Mouse (Mus musculus): ENCODE results near the gene Gng7. TPM values are rescaled to one million over a fixed set of nuclear protein-coding genes. Genes with fewer than 3 reads are reported as not detected.

Gene Gng7
- total and polyA plus RNA-seq, 3 experiments, result 0.24 to 0.47 TPM; not detected in 1

GRCm38 (mm10) chr10:80903282-80903681 lies 111.5 kb downstream of the Gng7 start:
- no peak overlapping the region for H3K27ac ChIP-seq (ENCODE audit: insufficient read depth, low read depth)
- H3K4me2 ChIP-seq (ENCODE audit: insufficient read depth, low read depth, poor library complexity, severe bottlenecking), result no peak overlapping the region
- no peak overlapping the region for H3K4me3 ChIP-seq (replicated peaks in 1 of 3; ENCODE audit: low read depth in 2 of 3, low read length in 2 of 3, poor library complexity in 1 of 3)
- no peak overlapping the region for H3K9ac ChIP-seq (ENCODE audit: insufficient read depth, low read depth)
- peaks cover 42 to 84% of the 10 kb centered on the region in 2 experiments for H3K36me3 ChIP-seq (replicated peaks in 1 of 2; ENCODE audit: control insufficient read depth in 1 of 2, insufficient read depth in 1 of 2, low read length in 1 of 2)
- no peaks in the 10 kb centered on the region for H3K27me3 ChIP-seq (replicated peaks)
- H3K4me1 ChIP-seq (ENCODE audit: control insufficient read depth in 1 of 2, insufficient read depth in 2 of 2), result peaks cover 8 to 21% of the 10 kb centered on the region in 2 experiments; a peak in 3 of 4 replicates
- in situ Hi-C loops (cut with MboI; ENCODE audit: low pct_ligation_motif_present, low pct_unique_long_range_greater_than_20kb, low sequenced_read_pairs), result no loop called here
- H3K79me2 ChIP-seq (replicated peaks; ENCODE audit: control insufficient read depth, extremely low read depth, insufficient read depth, poor library complexity, severe bottlenecking), result peaks cover 10% of the 10 kb centered on the region; the same call in 1 of the 2 replicates
- TF ChIP-seq TCF12 (IDR thresholded peaks at IDR 0.05; ENCODE audit: low read depth, low read length), result no peak
- TF ChIP-seq RAD21 (IDR thresholded peaks at IDR 0.05; ENCODE audit: low read depth, low read length), result no peak
- TF ChIP-seq CHD1 (IDR thresholded peaks at IDR 0.05; ENCODE audit: low read depth, low read length), result no peak
- no peak for TF ChIP-seq EP300 (IDR thresholded peaks at IDR 0.05; ENCODE audit: low read length)
- TF ChIP-seq ZC3H11A (IDR thresholded peaks at IDR 0.05; ENCODE audit: low read depth, low read length), result no peak
- TF ChIP-seq JUN (IDR thresholded peaks at IDR 0.05; ENCODE audit: insufficient read depth, low read depth, low read length), result no peak
- no peak for TF ChIP-seq SMC3 (IDR thresholded peaks at IDR 0.05; ENCODE audit: low read depth, low read length)
- TF ChIP-seq GABPA (IDR thresholded peaks at IDR 0.05; ENCODE audit: insufficient replicate concordance, low read depth, low read length), result no peak
- TF ChIP-seq UBTF (IDR thresholded peaks at IDR 0.05; ENCODE audit: low read depth, low read length), result no peak
- TF ChIP-seq ZKSCAN1 (IDR thresholded peaks at IDR 0.05; ENCODE audit: borderline replicate concordance, low read depth, low read length), result no peak
- no peak for TF ChIP-seq MYC (IDR thresholded peaks at IDR 0.05; ENCODE audit: low read depth, low read length)
- no peak for TF ChIP-seq MEF2A (IDR thresholded peaks at IDR 0.05; ENCODE audit: borderline replicate concordance, low read depth, low read length)
- dilution Hi-C loops (cut with MboI; ENCODE audit: extremely low pct_ligation_motif_present, extremely low pct_unique_long_range_greater_than_20kb, low sequenced_read_pairs), result no loop called here
- DNase-seq (ENCODE audit: extremely low read depth), result no peak
- no peaks in the 10 kb centered on the region for H3K9me3 ChIP-seq (replicated peaks; ENCODE audit: low read length)

- Histone ChIP-seq H3K27ac (ENCODE audit: insufficient read depth, low read depth) (no peak overlapping the region), H3K4me2 (ENCODE audit: insufficient read depth, low read depth, poor library complexity, severe bottlenecking) (no peak overlapping the region), H3K36me3 (replicated peaks in 1 of 2; ENCODE audit: control insufficient read depth in 1 of 2, insufficient read depth in 1 of 2, low read length in 1 of 2) (peaks cover 49 to 84% of the 10 kb centered on the region in 2 experiments), H3K4me1 (ENCODE audit: control insufficient read depth in 1 of 2, insufficient read depth in 2 of 2) (peaks cover 8 to 21% of the 10 kb centered on the region in 2 experiments; a peak in 3 of 4 replicates), H3K27me3 (replicated peaks) (no peaks in the 10 kb centered on the region), H3K9ac (ENCODE audit: insufficient read depth, low read depth) (no peak overlapping the region), H3K9me3 (replicated peaks; ENCODE audit: low read length) (no peaks in the 10 kb centered on the region), H3K4me3 (replicated peaks in 1 of 3; ENCODE audit: low read depth in 2 of 3, low read length in 2 of 3, poor library complexity in 1 of 3) (no peak overlapping the region), H3K79me2 (replicated peaks; ENCODE audit: control insufficient read depth, extremely low read depth, insufficient read depth, poor library complexity, severe bottlenecking) (peaks cover 10% of the 10 kb centered on the region; the same call in 1 of the 2 replicates)
- in situ Hi-C loops (cut with MboI; ENCODE audit: low pct_ligation_motif_present, low pct_unique_long_range_greater_than_20kb, low sequenced_read_pairs), result no loop called here
- dilution Hi-C loops (cut with MboI; ENCODE audit: extremely low pct_ligation_motif_present, extremely low pct_unique_long_range_greater_than_20kb, low sequenced_read_pairs), result no loop called here
- TF ChIP-seq EP300 (IDR thresholded peaks at IDR 0.05; ENCODE audit: low read length), result no peak
- DNase-seq (ENCODE audit: extremely low read depth), result no peak
These were observed 112.3 kb downstream of the Gng7 start for GRCm38 (mm10) chr10:80902273-80902940.

Measured in CH12.LX (cell line).